Mouse (Mus musculus): Measurements from ENCODE around the gene Rab5b. TPM values are rescaled to one million over a fixed set of nuclear protein-coding genes. Genes with fewer than 3 reads are reported as not detected.
A peak's percentile ranks its signal among the peaks of the same experiment; 100 is the strongest.

Rab5b gene
- polyA plus RNA-seq, 1 experiment from 2014 or later, result 62.5 TPM

- no peaks in the 10 kb centered on the region for H3K27me3 ChIP-seq (ENCODE audit: control insufficient read depth, insufficient read depth, low read length)
- ATAC-seq (ENCODE audit: insufficient number of reproducible peaks, low FRiP score, low TSS enrichment, low read depth), result 0 out of 2 replicates have a peak, but pooled peaks have one; percentile 3
- H3K27ac ChIP-seq (replicated peaks; ENCODE audit: low read depth, low read length), result no peak overlapping the region
- H3K4me2 ChIP-seq (ENCODE audit: low read depth, severe bottlenecking), result no peak overlapping the region
- no peak overlapping the region for H3K9ac ChIP-seq (ENCODE audit: low read length)
- H3K36me3 ChIP-seq (ENCODE audit: control insufficient read depth, insufficient read depth, low read length), result peaks cover 18% of the 10 kb centered on the region
- 0 out of 2 replicates have a peak, but pooled peaks cover 2% of the 10 kb centered on the region for H3K4me1 ChIP-seq (ENCODE audit: control insufficient read depth, insufficient read depth, low read length)
- 82% methylated on average over 10 of the region's 10 CpGs for WGBS
- no peak overlapping the region for H3K4me3 ChIP-seq (ENCODE audit: low read depth, low read length)
- no peak for DNase-seq (ENCODE audit: low spot score)
- H3K9me3 ChIP-seq (ENCODE audit: control insufficient read depth, low read length), result no peaks in the 10 kb centered on the region
These were observed 68.4 kb downstream of the Rab5b start for GRCm38 (mm10) chr10:128627398-128628317.

Other genes with a start within 250 kb of the Rab5b start
- 96.5 and 105 TPM in 2 replicates for gene Smarcc2, start 237.0 kb downstream of the Rab5b start, polyA plus RNA-seq (2014; fragmentation: Nextera tagmentation; extraction: Ambion mirVana)
- 656 and 696 TPM in 2 replicates for gene Myl6, start 202.1 kb downstream of the Rab5b start, polyA plus RNA-seq (2014; fragmentation: Nextera tagmentation; extraction: Ambion mirVana)
- gene Myl6b, start 197.6 kb downstream of the Rab5b start, polyA plus RNA-seq (2014; fragmentation: Nextera tagmentation; extraction: Ambion mirVana), result 3.1 and 4.4 TPM in 2 replicates
- gene Esyt1, start 170.4 kb downstream of the Rab5b start, polyA plus RNA-seq (2014; fragmentation: Nextera tagmentation; extraction: Ambion mirVana), result 7.6 and 8.9 TPM in 2 replicates
- 15.3 and 19.4 TPM in 2 replicates for gene Zc3h10, start 148.5 kb downstream of the Rab5b start, polyA plus RNA-seq (2014; fragmentation: Nextera tagmentation; extraction: Ambion mirVana)
- 4,010 and 4,046 TPM in 2 replicates for gene Rpl41, start 147.0 kb downstream of the Rab5b start, polyA plus RNA-seq (2014; fragmentation: Nextera tagmentation; extraction: Ambion mirVana)
- gene Pa2g4, start 130.3 kb downstream of the Rab5b start, polyA plus RNA-seq (2014; fragmentation: Nextera tagmentation; extraction: Ambion mirVana), result 274 and 289 TPM in 2 replicates
- gene Erbb3, start 106.6 kb downstream of the Rab5b start, polyA plus RNA-seq (2014; fragmentation: Nextera tagmentation; extraction: Ambion mirVana), result 7.6 and 8.1 TPM in 2 replicates
- gene Rps26, start 69.5 kb downstream of the Rab5b start, polyA plus RNA-seq (2014; fragmentation: Nextera tagmentation; extraction: Ambion mirVana), result 831 and 876 TPM in 2 replicates
- 3.2 and 3.4 TPM in 2 replicates for gene Ikzf4, start 50.3 kb downstream of the Rab5b start, polyA plus RNA-seq (2014; fragmentation: Nextera tagmentation; extraction: Ambion mirVana)
- 12.2 and 12.3 TPM in 2 replicates for gene Suox, start 22.2 kb downstream of the Rab5b start, polyA plus RNA-seq (2014; fragmentation: Nextera tagmentation; extraction: Ambion mirVana)
- gene Pmel, start 7.9 kb upstream of the Rab5b start, polyA plus RNA-seq (2014; fragmentation: Nextera tagmentation; extraction: Ambion mirVana), result 0.34 and 0.87 TPM in 2 replicates
- gene Cdk2, start 8.8 kb upstream of the Rab5b start, polyA plus RNA-seq (2014; fragmentation: Nextera tagmentation; extraction: Ambion mirVana), result 151 TPM in 2 replicates
- gene Dgka, start 48.6 kb upstream of the Rab5b start, polyA plus RNA-seq (2014; fragmentation: Nextera tagmentation; extraction: Ambion mirVana), result 5.4 and 6.5 TPM in 2 replicates
- 49.4 and 52.4 TPM in 2 replicates for gene Pym1, start 51.6 kb upstream of the Rab5b start, polyA plus RNA-seq (2014; fragmentation: Nextera tagmentation; extraction: Ambion mirVana)
- 0.35 and 0.55 TPM in 2 replicates for gene Mmp19, start 94.6 kb upstream of the Rab5b start, polyA plus RNA-seq (2014; fragmentation: Nextera tagmentation; extraction: Ambion mirVana)
- 33.3 and 37.8 TPM in 2 replicates for gene Dnajc14, start 107.8 kb upstream of the Rab5b start, polyA plus RNA-seq (2014; fragmentation: Nextera tagmentation; extraction: Ambion mirVana)
- 18.9 and 22.2 TPM in 2 replicates for gene Tmem198b, start 108.1 kb upstream of the Rab5b start, polyA plus RNA-seq (2014; fragmentation: Nextera tagmentation; extraction: Ambion mirVana)
- 285 and 295 TPM in 2 replicates for gene Sarnp, start 121.1 kb upstream of the Rab5b start, polyA plus RNA-seq (2014; fragmentation: Nextera tagmentation; extraction: Ambion mirVana)
- 51.8 and 54.5 TPM in 2 replicates for gene Ormdl2, start 125.4 kb upstream of the Rab5b start, polyA plus RNA-seq (2014; fragmentation: Nextera tagmentation; extraction: Ambion mirVana)
- 17.5 and 18.1 TPM in 2 replicates for gene Gdf11, start 195.5 kb upstream of the Rab5b start, polyA plus RNA-seq (2014; fragmentation: Nextera tagmentation; extraction: Ambion mirVana)
- 425 and 427 TPM in 2 replicates for gene Cd63, start 204.7 kb upstream of the Rab5b start, polyA plus RNA-seq (2014; fragmentation: Nextera tagmentation; extraction: Ambion mirVana)
- gene Rdh5, start 226.6 kb upstream of the Rab5b start, polyA plus RNA-seq (2014; fragmentation: Nextera tagmentation; extraction: Ambion mirVana), result 7.7 and 7.8 TPM in 2 replicates
- gene Bloc1s1, start 227.8 kb upstream of the Rab5b start, polyA plus RNA-seq (2014; fragmentation: Nextera tagmentation; extraction: Ambion mirVana), result 203 and 211 TPM in 2 replicates
- gene Itga7, start 237.6 kb upstream of the Rab5b start, polyA plus RNA-seq (2014; fragmentation: Nextera tagmentation; extraction: Ambion mirVana), result 0.10 and 0.12 TPM in 2 replicates